In genomic region chr14:11617362-11617761, GRCm38 (mm10) we compare ENCODE assay signal across 8 mouse cellular contexts.
A peak's percentile ranks its signal among the peaks of the same experiment; 100 is the strongest.
DNase-seq lines count a peak whose midpoint lies in the region; ATAC-seq and TF ChIP-seq lines count a peak whose summit lies in the region.

No protein-coding gene starts in this region.

- H3K27me3 ChIP-seq in hindbrain, embryonic 13.5 days = no peaks in the 10 kb centered on the region
- H3K27me3 ChIP-seq in hindbrain, embryonic 10.5 days (ENCODE audit: insufficient read depth, poor library complexity, severe bottlenecking) = no peaks in the 10 kb centered on the region
- no peaks in the 10 kb centered on the region for H3K27me3 ChIP-seq in intestine, embryonic 16.5 days (replicated peaks; ENCODE audit: control insufficient read depth, insufficient read depth, low read length)
- no peaks in the 10 kb centered on the region for H3K27me3 ChIP-seq in lung, postnatal 0 days (replicated peaks; ENCODE audit: insufficient read depth, low read length)

- no peak for TF ChIP-seq EP300 in lung, postnatal 0 days (IDR thresholded peaks at IDR 0.05)

- H3K27ac ChIP-seq in hindbrain, embryonic 13.5 days = no peak overlapping the region
- no peak overlapping the region for H3K27ac ChIP-seq in hindbrain, embryonic 10.5 days
- no peak overlapping the region for H3K27ac ChIP-seq in intestine, embryonic 16.5 days (ENCODE audit: low read length)
- H3K27ac ChIP-seq in lung, postnatal 0 days (ENCODE audit: low read length) = no peak overlapping the region

- ATAC-seq in hindbrain, embryonic 13.5 days (ENCODE audit: low FRiP score) = peak; percentile 47; the same call in 1 of the 2 replicates
- peak; percentile 70 for ATAC-seq in intestine, embryonic 16.5 days
- ATAC-seq in lung, postnatal 0 days = peak; percentile 83

- H3K4me2 ChIP-seq in hindbrain, embryonic 13.5 days = no peak overlapping the region
- no peak overlapping the region for H3K4me2 ChIP-seq in intestine, embryonic 16.5 days (ENCODE audit: low read depth, low read length)
- H3K4me2 ChIP-seq in lung, postnatal 0 days (replicated peaks; ENCODE audit: low read depth, low read length) = no peak overlapping the region

- 61% methylated on average over 6 of the region's 6 CpGs for WGBS in hindbrain, embryonic 13.5 days
- WGBS in hindbrain, embryonic 10.5 days = 81% methylated on average over 6 of the region's 6 CpGs
- WGBS in intestine, embryonic 16.5 days = 43% methylated on average over 6 of the region's 6 CpGs
- 34% methylated on average over 6 of the region's 6 CpGs for WGBS in lung, postnatal 0 days

- no peaks in the 10 kb centered on the region for H3K9me3 ChIP-seq in hindbrain, embryonic 13.5 days
- no peaks in the 10 kb centered on the region for H3K9me3 ChIP-seq in hindbrain, embryonic 10.5 days
- no peaks in the 10 kb centered on the region for H3K9me3 ChIP-seq in intestine, embryonic 16.5 days (ENCODE audit: control insufficient read depth, low read length)
- H3K9me3 ChIP-seq in lung, postnatal 0 days (ENCODE audit: low read length) = no peaks in the 10 kb centered on the region

- H3K9ac ChIP-seq in hindbrain, embryonic 13.5 days = no peak overlapping the region
- H3K9ac ChIP-seq in intestine, embryonic 16.5 days (ENCODE audit: low read depth, low read length) = no peak overlapping the region
- H3K9ac ChIP-seq in lung, postnatal 0 days (replicated peaks; ENCODE audit: low read depth) = no peak overlapping the region

- no peak overlapping the region for H3K4me3 ChIP-seq in hindbrain, embryonic 13.5 days
- H3K4me3 ChIP-seq in hindbrain, embryonic 10.5 days = no peak overlapping the region
- no peak overlapping the region for H3K4me3 ChIP-seq in intestine, embryonic 16.5 days (ENCODE audit: low read length)
- H3K4me3 ChIP-seq in lung, postnatal 0 days (ENCODE audit: low read depth, low read length) = no peak overlapping the region

- peaks cover 46% of the 10 kb centered on the region for H3K4me1 ChIP-seq in hindbrain, embryonic 13.5 days (replicated peaks)
- H3K4me1 ChIP-seq in hindbrain, embryonic 10.5 days (replicated peaks) = peaks cover 43% of the 10 kb centered on the region
- peaks cover 10% of the 10 kb centered on the region for H3K4me1 ChIP-seq in intestine, embryonic 16.5 days (ENCODE audit: control insufficient read depth, insufficient read depth, low read length)
- H3K4me1 ChIP-seq in lung, postnatal 0 days (ENCODE audit: insufficient read depth, low read depth, low read length) = no peaks in the 10 kb centered on the region; the same call in 1 of the 2 replicates

- DNase-seq in hindbrain, embryonic 10.5 days (ENCODE audit: low spot score) = no peak
- DNase-seq in Muller cell, postnatal 12 days (ENCODE audit: inconsistent ontology term) = peak; percentile 38
- DNase-seq in cerebellum, postnatal 25 days = peak; percentile 48 to 72
- peak; percentile 86 for DNase-seq in lung, postnatal 0 days (ENCODE audit: low spot score)
- DNase-seq in thymus, postnatal 0 days (ENCODE audit: low spot score) = no peak
- DNase-seq in thymus, postnatal 10 days (ENCODE audit: low spot score in 2 of 2) = no peak

- no peak for TF ChIP-seq CTCF in lung, postnatal 0 days (IDR thresholded peaks at IDR 0.05)

- no peaks in the 10 kb centered on the region for H3K36me3 ChIP-seq in hindbrain, embryonic 13.5 days
- no peaks in the 10 kb centered on the region for H3K36me3 ChIP-seq in hindbrain, embryonic 10.5 days
- no peaks in the 10 kb centered on the region for H3K36me3 ChIP-seq in intestine, embryonic 16.5 days (ENCODE audit: control insufficient read depth, insufficient read depth, low read length)
- no peaks in the 10 kb centered on the region for H3K36me3 ChIP-seq in lung, postnatal 0 days (ENCODE audit: insufficient read depth, low read length)

Comparison
In these comparisons a context has a peak if more than half of its experiments do, and no peak if none do; other contexts are left out.
1. DNase-seq: peak in Muller cell, postnatal 12 days (single experiment), cerebellum, postnatal 25 days (2 of 2) and lung, postnatal 0 days (single experiment); none in hindbrain, embryonic 10.5 days (single experiment), thymus, postnatal 0 days (single experiment) and thymus, postnatal 10 days (0 of 2).
2. Peak in every context shown above with its lines, with median percentiles within 50 percentile points of each other: ATAC-seq.